8 mouse cellular contexts compared by ENCODE assay signal in genomic region chr9:67044551-67045305, GRCm38 (mm10). TPM values are rescaled to one million over a fixed set of nuclear protein-coding genes. Genes with fewer than 3 reads are reported as not detected.
DNase-seq lines count a peak whose midpoint lies in the region; TF ChIP-seq lines count a peak whose summit lies in the region.

No protein-coding gene starts in this region.

- peak overlapping the region; percentile 97 for H3K27ac ChIP-seq in heart, embryonic 10.5 days
- H3K27ac ChIP-seq in liver, adult 2 months (replicated peaks; ENCODE audit: insufficient read depth, low read depth, low read length) = no peak overlapping the region

- no peak for TF ChIP-seq POLR2A in liver, adult 2 months (IDR thresholded peaks at IDR 0.05; ENCODE audit: extremely low read depth, insufficient read depth, low read length)

- peak; percentile 68 for TF ChIP-seq CTCF in liver, adult 2 months (IDR thresholded peaks at IDR 0.05; ENCODE audit: low read depth, low read length)

- peak overlapping the region; percentile 91 for H3K4me3 ChIP-seq in heart, embryonic 10.5 days
- H3K4me3 ChIP-seq in liver, adult 2 months (ENCODE audit: insufficient read depth, low read depth, low read length) = no peak overlapping the region

- peaks cover 41% of the 10 kb centered on the region for H3K36me3 ChIP-seq in heart, embryonic 10.5 days
- no peaks in the 10 kb centered on the region for H3K36me3 ChIP-seq in liver, adult 2 months (ENCODE audit: control insufficient read depth, insufficient read depth, low read length)

- DNase-seq in 3T3-L1 (ENCODE audit: low read depth, low spot score) (peak; percentile 92), MEL-GATA-1-ER (ENCODE audit: extremely low read depth, low read depth) (peak; percentile 64)
- peak; percentile 90 for DNase-seq in embryo, embryonic 10 days (ENCODE audit: low spot score)
- no peak for DNase-seq in heart, embryonic 10.5 days (ENCODE audit: low spot score)
- DNase-seq in kidney, postnatal 10 days = peak; percentile 85
- DNase-seq in liver, adult 2 months (ENCODE audit: extremely low read depth, low read depth, low spot score) = peak; percentile 59
- peak; percentile 29 for DNase-seq in ovary, postnatal 14 days (ENCODE audit: low spot score)
- peak; percentile 62 for DNase-seq in thymus, postnatal 4 days

- H3K79me2 ChIP-seq in liver, adult 2 months (ENCODE audit: control insufficient read depth, insufficient read depth, low read length) = peaks cover 11% of the 10 kb centered on the region; the same call in 1 of the 2 replicates

- no peaks in the 10 kb centered on the region for H3K9me3 ChIP-seq in heart, embryonic 10.5 days

- no peak overlapping the region for H3K9ac ChIP-seq in liver, adult 2 months (ENCODE audit: low read depth, low read length)

- H3K4me1 ChIP-seq in heart, embryonic 10.5 days = peaks cover 48% of the 10 kb centered on the region
- H3K4me1 ChIP-seq in liver, adult 2 months (ENCODE audit: control insufficient read depth, insufficient read depth, low read length) = peaks cover 20% of the 10 kb centered on the region

- H3K27me3 ChIP-seq in heart, embryonic 10.5 days (ENCODE audit: insufficient read depth, poor library complexity, severe bottlenecking) = no peaks in the 10 kb centered on the region
- peaks cover 26% of the 10 kb centered on the region; the same call in 1 of the 2 replicates for H3K27me3 ChIP-seq in liver, adult 2 months (ENCODE audit: control insufficient read depth, insufficient read depth, low read length)

- 21% methylated on average over 9 of the region's 9 CpGs for WGBS in heart, embryonic 10.5 days
- 34% methylated on average over 9 of the region's 9 CpGs for WGBS in liver, adult 2 months

RNA-seq across cellular contexts. Expression of gene Tpm1, which starts 4.5 kb away (rescaled TPM):
- polyA plus RNA-seq in heart, embryonic 10.5 days (2016; fragmentation: Nextera tagmentation; extraction: Ambion mirVana) = 2,990 and 4,096 TPM in 2 replicates
- 26.0 and 35.0 TPM in 2 replicates for total RNA-seq in liver, adult 2 months (2014; rRNA removed)
- 16.1 and 17.6 TPM in 2 replicates for polyA plus RNA-seq in liver, adult 2 months (2012; rRNA removed)

Comparison
In these comparisons a context has a peak if more than half of its experiments do, and no peak if none do; other contexts are left out.
1. RNA of gene Tpm1, which starts 4.5 kb away (polyA plus RNA-seq): 2,990 to 4,096 TPM in heart, embryonic 10.5 days; 16.1 to 17.6 TPM in liver, adult 2 months; every median in the first group is over 100 times any median in the second.